Mouse (Mus musculus) Muller cell, postnatal 12 days (primary cell): ENCODE data around the gene Grrp1.
"Not testable (repeated sequence)": the region's sequence is repeated elsewhere in the genome, so short reads cannot be mapped to it uniquely, and the experiment has no call there.

ENCODE experiments used
- DNase-seq: peaks from one replicate; pipeline ENCODE4 v3.0.0-alpha.2; 2015; ENCODE audit errors: inconsistent ontology term

Grrp1 gene

DNA sequence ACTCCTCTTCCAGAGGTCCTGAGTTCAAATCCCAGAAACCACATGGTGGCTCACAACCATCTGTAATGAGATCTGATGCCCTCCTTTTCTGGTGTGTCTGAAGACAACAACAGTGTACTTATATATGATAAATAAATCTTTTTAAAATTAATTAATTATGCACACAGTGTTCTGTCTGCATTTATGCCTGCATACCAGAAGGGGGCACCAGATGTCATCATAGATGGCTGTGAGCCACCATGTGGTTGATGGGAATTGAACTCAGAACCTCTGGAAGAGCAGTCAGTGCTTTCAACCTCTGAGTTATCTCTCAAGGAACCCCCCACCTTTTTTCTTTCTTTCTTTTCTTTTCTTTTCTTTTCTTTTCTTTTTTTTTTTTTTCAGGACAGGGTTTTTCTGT lies 15.7 kb upstream of the Grrp1 start:
- DNase-seq, result not testable (repeated sequence)

DNA sequence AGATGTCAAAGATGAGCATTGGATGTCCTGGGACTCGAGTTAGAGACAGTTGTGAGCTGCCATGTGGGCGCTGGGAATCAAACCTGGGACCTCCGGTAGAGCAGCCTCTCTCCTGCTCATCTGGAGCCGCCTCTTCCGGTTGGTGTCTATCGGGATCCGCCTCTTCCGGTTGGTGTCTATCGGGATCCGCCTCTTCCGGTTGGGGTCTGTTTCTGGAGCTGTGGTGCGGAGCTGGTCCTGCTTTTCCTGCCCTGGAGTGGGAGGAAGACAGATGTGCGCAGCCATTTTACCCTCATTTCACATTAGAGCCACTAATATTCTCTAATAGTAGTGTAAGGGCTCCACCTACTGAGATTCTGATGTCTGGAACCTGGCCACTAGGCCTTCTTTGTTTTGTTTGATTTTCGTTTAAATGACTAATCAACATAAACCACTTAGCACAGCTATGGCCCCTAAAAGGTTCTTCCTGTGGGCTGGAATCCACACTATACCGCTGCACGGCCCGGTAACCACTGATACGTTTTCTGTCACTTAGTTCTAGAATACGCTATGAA lies 14.3 kb upstream of the Grrp1 start:
- no peak for DNase-seq

DNA sequence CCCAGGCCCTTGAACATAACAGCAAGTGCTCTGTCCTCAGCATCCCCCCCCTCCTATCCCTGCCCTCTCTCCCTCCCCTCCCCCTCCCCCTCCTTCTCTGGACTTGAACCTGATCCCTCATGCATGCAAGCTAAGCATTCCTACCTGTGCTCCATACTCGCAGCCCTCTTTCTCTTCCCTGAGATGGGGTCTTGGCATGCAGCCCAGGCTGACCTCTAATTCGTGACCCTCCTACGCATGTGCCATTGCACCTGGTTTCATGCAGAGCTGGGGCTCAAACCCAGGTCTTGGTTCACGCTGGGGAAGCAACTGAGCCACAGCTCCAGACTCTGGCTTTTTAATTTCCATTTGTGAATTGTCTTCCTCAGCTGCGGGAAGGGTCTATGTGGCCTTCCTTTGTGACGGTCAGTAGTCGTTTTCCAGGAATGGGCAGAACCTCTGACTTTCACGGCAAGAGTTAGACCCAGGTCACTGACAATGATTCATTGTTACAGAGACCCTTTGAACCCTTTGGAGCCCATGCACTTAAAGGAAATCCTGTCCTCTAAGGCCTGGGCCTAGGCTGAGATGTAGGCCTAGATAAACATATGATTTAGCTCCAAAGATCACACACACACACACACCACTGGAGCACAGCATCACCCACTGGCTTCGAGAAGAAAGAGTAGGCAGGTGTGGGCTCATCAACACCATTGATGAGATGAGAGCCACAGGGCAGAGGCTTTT lies 12.1 kb upstream of the Grrp1 start:
- DNase-seq, result no peak

DNA sequence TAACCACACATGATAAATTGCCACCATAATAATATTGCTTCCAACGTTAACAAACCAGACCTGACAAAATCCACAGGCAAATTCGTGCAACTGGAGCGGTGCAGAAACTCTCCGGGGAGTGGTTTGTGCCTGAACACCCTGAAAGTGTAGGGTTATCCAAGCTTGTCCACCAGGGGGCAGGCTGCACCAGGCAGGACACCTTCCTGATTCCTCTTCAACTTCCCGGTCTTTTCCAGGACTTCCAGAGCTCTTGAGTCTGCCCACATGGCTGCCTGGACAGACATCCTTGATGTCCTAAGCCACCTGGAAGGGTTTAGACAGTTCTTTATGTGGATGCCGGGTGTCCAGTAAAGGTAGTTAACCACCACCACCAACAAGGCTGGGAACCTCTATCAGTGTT lies 9.3 kb upstream of the Grrp1 start:
- no peak for DNase-seq

DNA sequence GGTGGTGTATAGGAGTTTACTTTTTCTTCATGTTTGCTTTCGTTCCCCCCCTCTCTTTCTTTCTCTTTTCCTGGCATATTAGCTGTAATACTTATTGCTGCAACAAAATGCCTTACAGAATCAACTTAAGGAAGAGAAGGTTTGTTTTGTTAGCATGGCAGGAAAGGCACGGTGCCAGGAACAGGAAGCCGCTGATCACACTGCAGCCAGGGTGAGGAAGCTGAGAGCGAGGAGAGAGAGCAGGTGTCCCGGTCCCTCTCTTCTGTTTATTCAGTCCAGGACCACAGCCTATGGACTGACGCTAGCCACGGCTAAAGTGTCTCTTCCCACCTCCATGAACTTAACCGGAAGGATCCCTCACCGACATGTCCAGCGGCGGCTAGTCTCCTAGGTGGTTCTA lies 4.4 kb upstream of the Grrp1 start:
- no peak for DNase-seq

DNA sequence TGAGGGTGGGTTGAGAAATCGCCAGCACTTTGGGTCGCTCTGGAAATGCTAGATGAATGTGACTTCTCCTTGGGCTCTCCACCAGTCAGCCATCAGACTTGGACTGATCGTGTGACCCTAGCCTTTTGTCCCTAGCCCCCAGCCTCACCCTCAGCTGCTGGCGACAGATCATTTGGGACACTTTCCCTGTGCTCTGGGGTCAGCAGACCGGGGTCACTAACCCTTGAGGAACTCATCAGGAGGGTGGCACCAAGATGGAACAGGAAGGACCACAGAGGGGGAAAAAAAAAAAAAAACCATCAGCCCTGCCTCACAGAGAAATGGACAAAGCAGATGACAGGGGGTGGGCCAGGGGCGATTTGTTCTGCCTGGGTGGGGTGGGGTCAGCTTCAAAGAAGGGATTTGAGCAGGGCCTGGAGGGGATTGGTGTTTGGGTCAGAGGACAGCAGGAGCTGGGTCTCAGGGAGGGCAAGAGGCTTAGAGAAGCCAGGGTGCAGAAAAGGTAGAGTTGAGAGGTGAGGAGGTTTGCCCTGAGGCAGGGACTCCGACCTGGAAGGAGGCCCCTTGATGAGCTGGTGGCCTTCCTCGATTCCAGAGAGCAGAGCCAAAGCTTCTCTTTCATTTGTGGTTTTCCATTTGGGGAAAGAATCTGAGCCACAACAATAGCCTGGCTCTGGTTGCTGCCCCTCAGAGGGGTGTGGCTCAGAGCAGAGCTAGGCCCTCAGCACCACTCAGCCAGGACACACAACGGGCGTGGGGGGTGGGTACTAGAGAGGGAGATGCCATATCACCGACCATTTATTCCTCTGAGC lies 3.5 kb upstream of the Grrp1 start:
- peak; percentile 40 for DNase-seq

DNA sequence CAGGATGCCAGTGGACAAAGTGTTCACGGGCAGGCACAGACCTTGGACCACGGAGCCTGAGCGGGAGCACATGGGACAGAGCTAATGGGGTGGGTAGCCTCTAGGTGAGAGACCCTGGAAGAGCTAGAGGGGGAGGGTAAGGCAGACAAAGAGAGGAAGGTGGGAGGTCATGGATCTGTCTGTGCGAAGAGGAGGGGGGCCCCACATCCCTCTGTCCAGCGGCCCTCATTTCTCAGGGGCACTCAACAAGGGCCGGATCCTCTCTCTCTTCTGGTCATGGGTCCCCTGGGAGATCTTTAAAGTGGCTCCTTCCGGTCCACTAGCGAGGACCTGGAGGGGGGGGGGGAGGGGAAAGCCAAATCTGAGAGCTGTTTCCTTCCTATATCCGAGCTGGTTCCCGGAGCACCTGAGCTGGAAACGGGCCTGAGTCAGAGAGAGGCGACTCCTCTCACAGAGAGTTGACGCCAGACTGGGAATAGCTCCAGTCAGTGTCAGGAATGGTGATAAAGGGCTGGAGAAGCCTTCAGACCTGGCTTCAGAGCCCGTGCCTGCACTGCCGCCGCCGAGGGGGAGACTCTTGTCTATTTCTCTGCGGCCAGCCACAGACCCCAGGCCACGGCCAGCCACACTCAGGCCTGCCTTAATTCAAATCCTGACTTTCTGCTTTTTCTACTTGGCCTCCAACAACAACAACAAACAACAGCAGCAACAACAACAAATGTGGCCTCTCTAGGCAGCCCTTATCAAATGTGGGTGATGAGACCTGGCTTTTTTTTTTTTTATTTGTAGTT lies 2.7 kb upstream of the Grrp1 start:
- no peak for DNase-seq

DNA sequence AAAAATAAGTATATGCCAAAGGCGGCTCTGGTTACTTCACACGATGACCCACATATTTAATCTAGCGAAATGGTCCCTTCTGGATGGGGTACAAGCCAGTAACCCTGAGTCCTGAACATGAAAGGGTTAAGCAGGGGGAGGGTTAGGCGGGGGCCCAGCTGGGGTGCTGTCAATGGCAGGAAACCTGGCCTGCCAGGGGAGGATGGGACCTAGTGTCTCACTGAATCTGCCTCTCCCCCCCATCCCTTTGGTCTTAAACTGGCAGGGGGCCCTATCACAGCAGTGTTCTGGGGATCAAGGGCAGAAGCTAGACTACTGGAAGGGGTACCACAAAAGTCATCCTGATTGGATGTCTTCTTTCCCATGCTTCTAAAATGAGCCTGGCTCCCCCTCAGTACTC lies 1.9 kb upstream of the Grrp1 start:
- DNase-seq, result no peak

DNA sequence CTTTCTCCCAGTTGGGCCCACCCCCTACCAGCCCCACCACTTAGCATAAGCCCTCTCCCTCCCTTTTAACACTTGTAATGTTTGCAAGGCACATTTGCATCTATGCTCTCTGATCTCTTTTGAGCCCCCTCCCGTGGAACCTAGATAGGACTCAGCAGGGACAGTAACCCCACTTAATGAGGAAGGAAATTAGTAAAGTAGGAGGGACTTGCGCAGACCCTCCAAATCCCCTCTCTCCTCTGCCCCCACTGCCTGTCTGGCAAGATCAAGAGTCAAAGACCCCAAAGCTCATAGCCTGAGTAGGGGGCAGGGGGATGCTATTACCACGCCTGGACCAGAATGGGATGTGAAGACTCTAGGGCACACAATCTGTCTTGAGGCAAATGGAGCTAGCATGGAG lies 929 bp upstream of the Grrp1 start:
- DNase-seq, result no peak

DNA sequence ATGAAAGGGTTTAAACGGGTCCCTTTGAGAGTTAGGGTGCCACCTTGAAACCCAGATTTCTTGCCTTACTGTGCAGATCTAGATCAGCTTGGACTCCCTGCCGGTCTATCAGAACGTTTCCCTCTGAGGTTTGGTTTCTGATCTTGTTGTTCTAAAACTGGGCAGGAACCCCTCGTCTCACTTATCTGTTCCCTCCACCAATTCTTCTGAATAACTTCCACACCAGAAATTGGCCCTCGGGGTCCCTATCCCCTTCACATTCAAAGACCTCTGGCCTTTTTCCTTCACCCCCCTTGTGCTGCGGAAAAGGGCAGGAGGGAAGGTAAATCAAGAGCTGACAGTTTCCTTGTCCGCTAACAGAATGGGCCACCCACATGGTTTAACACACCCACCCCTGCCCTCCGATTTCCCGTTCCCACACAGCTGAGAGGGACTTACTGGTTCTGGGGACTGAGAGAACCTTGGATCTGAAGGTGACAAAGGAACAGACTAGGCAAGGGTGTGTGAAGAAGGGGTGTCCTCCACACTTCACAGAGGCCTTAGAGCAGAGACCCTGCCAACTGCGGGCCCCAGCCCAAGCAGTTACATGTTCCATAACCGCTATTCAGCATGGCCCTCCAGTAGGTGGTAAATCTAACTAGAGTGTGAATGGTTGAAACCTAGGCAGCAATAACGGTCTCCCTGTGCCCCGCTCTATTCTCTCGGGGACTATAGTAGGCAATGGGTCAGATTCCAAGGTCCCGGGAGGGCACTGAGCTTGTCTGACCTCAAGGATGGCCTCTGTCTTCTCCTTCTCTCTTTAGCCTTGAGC lies 790 bp downstream of the Grrp1 start:
- DNase-seq, result no peak

DNA sequence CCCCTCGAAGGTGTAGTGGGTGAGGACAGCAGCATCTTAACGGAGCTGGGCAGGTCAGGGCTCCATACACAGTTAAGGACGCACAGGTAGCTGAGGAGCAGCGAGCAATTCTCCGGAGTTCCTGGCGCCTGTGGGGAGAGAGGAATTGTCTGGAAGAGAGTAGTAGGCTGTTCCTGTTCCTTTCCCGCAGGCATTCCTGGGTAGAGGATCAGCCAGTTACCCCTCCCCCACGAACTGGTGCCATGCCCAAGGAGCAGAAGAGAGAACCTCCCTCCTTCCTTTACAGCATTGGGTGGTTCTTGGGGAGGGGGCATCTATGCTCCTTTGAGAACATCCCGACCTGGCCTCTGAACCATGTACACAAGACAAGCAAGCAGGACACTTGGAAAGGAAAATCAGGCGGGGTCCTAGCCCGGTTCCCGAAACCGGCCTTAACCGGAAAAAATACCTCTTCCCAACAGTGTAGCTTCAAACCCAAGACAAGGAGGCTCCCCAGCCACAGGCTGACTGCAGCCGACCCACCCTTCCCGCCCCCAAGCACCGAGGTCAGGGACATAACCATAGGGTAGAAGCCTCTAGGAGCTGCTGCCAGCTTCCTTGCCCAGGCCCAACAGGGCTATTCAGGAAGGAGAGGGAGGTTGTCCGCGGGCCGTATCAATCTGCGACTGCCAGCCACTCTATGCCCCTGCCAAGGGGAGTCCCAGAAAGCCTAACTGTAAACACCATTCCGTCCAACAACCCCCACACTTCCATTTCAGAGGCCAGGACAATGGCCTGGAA lies 1.6 kb downstream of the Grrp1 start:
- no peak for DNase-seq

DNA sequence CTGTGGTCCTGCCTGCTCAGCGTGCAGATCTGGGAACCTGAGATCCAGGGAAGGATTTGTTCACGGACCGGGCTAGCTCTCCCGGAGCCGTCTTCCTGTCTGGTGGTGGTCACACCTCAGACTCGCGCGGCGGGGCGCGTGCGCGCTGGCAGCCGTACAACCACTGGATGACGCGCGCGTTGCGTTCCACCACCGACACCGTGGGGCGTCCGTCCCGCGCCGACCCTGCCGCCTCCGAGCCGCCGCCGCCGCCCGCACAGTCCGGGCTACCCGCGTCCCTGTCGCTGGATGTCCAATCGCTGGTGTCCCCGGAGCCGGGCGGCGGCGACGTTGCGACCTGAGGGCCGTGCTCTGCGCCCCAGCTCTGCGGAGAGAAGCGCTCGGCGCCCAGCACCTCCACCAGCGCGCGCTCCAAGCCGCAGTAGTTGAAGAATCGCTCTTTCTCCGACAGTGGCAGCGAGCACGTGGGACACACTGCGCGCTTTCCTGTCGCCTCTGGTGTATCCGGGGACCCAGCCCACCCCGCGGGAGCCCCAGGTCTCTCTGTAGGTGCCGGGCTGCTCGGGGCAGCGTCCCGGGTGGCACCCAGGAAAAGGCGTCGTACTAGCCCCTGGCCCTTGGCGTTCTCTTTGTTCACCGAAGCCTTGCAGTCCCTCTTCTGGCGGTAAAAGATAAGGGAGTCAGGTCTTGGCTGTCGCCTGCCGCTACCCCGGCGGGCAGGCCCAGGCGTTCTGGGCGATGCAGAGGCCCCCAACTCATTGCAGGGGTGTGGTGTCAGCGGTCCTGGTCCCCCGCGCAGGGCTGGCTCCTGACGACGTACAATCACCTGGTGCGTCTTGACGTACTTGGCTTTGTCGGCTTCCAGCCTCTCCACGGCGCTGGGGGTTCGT lies 2.4 kb downstream of the Grrp1 start:
- peak; percentile 59 for DNase-seq

DNA sequence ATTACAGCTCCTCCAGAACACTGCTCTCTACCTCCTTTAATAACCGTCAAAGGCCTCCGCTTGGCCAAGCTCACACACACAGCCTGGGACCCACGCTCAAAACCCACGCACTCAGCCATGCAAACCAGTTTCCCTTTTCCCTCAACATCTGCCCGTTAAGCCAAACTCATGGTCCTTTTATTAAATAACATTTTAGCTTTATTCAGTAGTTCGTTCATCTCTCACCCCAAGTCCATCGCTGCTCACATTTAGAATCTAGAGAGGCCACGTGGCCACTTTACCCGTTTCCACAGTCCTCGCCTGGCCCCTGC lies 3.0 kb downstream of the Grrp1 start:
- no peak for DNase-seq

DNA sequence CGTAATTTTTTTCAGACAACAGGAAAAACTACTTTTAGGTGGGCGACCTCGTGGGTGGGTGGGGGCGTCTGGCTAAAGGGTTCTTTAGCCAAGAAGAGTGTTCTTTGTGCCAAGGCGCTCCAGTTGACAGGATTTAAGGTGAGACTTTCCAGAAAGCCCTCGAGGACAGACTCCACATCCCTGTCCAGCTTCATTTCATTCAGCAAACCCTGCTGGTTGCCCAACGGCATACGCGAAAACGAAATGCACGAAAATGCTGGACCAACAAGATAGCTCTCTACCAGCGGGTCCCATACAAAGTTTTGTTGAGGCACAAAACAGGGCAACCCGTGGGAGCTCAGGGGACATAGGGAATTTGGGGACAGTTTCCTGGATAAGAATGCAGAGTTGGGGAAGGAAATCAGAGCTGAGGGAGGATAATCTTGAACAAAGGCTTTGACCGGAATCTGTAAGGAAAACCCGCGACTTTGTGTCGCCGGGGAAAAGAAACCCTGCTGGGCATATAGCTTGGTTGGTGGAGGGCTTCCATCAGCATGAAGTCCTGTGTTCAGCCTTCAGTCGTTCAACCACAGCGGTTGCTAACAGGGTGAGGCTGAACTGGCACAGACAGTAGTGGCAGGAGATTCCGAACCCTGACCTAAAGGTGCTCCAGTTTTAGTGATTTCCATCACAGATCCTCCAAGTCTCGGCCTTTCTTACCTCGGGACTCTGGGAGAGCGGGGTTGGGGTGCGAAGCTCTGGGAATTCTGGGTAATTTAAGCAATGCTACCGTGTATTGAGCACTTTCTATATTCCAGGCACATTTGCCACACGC lies 3.6 kb downstream of the Grrp1 start:
- DNase-seq, result no peak

DNA sequence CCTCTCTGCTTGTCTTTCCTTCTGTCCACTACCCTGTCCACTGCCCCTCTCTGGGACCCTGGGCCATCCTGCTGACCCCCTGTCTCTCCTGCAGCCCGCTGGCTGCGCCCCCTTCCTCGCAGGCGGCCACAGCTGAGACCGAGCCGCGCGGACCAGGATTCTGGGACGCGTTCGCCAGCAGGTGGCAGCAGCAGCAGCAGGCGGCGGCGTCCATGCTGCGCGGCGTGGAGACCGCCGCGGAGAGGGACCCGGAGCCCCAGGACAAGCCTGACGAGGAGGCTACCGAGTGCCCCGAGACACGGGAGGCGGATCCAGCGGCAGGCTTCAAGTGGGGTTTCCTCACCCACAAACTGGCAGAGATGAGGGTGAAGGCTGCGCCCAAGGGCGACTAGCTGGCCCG lies 4.3 kb downstream of the Grrp1 start:
- DNase-seq, result peak; percentile 62

DNA sequence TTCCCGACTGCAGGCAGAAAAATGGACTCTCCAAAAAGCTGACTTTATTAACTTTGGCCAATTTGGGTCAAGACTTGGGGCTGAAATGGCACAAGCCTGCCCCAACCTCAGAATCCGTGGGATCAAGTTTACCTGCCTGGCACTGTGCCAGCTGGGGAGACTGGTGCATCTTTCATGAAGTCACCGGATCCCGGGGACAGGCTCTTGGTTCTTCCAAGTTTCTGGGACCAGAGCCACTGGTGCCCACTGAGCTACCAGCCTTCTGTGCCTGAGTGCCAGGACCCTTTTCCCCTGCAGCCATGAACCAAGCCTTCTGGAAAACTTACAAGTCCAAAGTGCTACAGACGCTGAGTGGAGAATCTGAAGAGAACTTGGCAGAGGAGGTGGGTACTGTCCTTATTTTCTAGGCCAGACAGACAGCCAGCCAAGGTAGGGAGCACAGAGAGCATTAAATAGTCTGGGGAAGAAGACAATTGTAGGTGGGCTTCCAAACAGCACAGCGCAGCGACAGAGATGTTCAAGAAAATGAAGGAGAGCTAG lies 7.1 kb downstream of the Grrp1 start, which contains the start of gene Gm30191:
Gm30191 (plus strand) TSS at position 217 of the 540 bp plus-strand sequence.
- DNase-seq, result no peak

DNA sequence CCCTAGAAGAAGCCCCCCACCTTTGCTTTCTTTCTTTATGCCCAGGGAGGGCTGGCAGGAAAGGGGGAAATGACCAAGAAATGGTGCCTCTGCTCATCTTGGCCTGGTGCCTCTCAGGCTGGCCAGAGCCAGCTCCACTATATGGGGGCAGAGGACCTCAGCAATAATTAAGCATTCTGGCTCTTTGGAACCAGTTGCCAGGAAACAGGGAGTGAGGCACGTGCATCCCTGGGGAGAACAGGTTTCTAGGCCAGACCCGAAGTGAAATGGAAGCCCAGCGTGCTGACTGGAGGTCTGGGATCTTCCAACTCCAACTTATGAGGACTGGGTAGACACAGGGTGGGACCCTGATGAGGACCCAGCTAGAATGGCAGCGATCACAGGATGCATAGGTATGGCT lies 7.7 kb downstream of the Grrp1 start:
- DNase-seq, result no peak

DNA sequence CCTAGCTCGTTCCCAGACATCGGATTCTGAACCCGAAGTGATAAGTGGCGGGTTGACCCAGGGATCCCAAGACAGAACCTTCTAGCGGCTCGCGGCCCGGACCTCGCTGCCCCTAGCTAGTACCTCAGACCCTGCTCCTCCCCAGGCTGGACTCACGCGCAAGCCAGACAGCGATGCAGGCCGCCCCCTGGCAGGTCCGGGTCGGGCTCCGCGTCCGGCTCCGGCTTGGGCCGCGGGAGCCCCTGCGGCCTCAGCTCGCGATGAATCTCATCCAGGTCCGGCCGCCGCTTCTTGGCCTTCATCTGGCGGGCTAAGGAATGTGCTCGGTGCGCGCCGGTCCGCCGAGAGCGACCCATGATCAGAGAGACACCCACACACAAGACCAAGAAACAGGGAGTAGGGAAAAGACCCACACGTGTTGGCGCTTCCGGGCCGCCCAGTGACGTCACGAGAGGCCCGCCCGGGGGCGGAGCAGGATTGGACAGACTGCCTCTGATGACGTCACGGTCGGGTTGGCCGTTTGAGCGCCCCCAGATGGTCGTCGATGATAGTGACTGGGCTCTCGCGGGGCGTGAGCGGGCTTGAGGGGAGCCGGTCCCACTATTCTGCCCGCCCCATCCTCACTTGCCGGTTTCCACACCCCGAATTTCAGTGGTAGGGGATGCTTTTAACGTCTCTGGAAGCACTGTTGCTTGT lies 8.6 kb downstream of the Grrp1 start, which contains the start of gene Zfp593:
Zfp593 (minus strand) TSS at position 445 of the 696 bp plus-strand sequence.
- peak; percentile 97 for DNase-seq
